Mouse (Mus musculus) kidney, postnatal 14 days (tissue): ENCODE results near the gene Arl3.

Experiments
- DNase-seq: peaks from one replicate; pipeline ENCODE4 v3.0.0; 2022; ENCODE audit warnings: mixed read lengths

Gene Arl3

GRCm38 (mm10) chr19:46532031-46532688, 40.8 kb downstream of the Arl3 start:
- peak; percentile 73 for DNase-seq

DNA sequence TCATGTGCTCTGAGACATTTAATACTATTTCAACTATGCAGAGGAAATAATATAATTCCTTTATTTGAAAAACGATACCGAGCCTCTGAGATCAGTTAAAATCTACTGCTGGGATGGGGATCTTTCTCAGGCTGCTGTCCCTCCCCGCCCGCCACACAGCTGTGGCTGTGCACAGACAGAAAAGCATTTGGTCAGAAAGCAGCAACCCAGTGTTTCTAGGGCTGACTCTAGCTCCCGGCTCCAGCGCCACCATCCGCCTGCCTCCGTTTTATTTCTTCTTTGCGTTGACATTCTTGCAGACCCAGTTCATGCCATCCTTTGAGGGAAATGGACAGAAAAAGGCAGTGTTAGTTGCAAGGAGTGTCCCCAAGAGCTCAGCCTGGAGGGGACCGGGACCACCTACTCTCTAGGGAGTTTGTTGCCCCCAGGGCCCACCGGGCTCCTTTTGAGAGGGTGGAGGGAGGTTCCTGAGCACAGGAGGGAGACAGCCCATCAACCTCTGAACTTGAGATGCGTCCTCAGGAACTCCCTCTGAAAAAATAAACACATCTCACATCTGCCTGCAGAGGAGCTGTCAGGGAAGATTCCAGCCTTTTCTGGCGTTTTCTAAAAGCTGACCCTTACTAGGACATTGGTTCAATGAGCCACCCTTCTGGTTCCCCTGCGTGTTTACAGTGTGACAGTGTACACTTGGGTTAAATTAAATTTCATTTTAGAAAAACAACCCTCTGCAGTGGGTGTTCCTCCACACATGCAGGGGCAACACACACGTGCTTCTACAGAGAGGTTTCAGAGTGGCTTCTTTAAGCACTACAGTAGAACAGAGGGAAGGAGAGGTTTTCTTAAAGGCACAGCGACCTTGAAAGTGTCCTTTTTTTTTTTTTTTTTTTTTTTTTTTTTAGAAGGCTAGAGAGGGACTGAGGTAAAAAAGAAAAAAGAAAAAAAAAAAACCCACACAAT, 41.6 kb downstream of the Arl3 start:
- no peak for DNase-seq

DNA sequence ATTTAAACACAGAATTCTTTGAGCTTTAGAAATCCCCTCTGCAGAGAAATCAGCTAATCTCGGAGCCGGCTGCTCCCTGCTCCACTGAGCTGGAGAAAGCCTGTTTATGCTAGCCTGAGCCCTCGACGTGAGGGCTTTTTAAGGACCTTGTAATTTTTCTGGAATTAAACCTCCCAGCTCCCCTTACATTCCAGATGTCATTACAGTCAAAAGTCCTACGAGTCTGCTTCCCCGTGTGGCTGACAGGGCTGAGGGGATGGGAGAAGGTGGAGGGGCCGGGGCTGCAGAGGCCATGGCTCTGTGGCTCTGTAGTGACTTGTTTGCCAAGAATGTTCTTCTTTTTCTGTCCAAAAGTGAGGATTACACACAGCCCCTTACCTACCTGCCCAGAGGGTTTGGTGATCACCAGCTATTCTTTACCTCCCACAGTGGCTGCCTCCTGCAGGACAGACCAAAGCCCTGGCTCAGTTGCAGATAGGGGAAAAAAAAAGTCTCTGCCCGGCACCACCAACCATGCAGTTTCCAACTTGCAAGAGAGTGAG, 42.5 kb downstream of the Arl3 start:
- peak; percentile 43 for DNase-seq

- DNase-seq: peak; percentile 19
These were observed 43.2 kb downstream of the Arl3 start for GRCm38 (mm10) chr19:46529601-46530448.

DNA sequence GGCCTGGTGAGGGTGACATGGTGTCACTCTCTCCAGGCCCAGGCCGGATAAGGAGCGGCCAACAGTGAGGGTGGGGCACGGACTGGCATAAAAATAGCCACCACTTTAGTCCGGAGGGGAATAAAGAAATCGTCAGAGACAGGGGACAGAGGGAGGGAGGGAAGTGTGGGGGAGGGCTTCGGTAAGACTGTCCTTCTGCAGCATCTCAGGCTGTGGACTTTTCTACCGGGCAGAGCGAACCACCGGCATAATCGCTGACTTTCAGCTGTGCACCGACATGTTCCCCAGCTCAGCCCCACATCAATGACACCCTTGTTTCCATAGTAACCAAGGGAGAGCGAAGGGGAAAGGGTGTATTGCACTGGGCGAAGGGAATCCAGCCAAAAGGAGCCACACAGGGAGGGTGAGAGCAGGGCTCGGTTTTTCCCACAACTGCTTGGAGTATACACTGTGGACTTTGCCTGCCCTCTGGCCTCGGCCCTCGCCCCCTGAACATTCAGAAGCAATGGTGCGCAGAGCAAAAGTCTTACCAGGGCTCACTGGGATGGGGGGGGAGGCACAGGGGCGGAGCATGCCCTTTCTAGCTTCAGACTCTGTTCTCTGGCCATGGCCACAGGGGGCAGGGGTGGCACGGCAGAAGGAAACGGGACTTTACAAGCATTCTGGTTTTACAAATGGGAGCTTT, 44.3 kb downstream of the Arl3 start:
- peak; percentile 92 for DNase-seq

- DNase-seq: peak; percentile 13
These were observed 45.1 kb downstream of the Arl3 start for GRCm38 (mm10) chr19:46527632-46528528.

- DNase-seq: peak; percentile 72
These were observed 47.0 kb downstream of the Arl3 start for GRCm38 (mm10) chr19:46525691-46526631.

DNA sequence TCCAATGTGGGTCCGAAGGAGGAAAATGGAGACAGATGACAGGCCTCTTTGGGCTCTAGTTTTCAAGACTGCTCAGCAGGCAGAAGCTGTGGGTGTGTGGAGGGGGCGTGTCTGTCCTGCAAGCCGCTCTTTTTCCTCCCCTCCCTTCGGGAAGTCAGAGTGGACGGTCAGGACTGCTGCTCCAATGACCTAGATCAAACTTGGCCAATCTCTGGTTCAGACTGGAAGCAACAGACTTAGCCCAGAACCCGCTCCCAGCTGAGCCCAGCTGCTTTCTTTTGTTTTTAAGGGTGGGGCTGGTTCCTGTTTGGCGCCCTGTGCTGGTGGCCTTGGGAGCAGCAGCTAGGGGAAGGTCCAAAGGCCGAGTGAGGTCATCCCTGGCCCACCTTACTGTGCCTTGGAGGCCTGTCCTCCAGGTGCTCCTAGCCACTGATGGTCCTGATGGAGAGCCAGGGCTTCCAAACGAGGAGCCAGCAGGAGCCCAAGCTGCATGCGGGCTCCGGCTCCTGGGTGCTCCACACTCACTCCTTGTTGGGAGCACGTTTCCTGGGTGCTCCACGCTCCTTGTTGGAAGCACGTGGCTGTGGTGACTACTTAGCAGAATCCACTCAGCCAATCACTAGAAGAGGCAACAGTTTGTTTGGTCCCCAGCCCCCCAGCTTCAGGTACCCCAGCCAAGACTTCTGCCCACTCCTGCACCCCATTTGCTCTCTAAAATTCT, 48.2 kb downstream of the Arl3 start:
- peak; percentile 91 for DNase-seq

GRCm38 (mm10) chr19:46524152-46524544, 48.9 kb downstream of the Arl3 start:
- no peak for DNase-seq

GRCm38 (mm10) chr19:46523480-46524151, 49.4 kb downstream of the Arl3 start:
- DNase-seq: peak; percentile 88

DNA sequence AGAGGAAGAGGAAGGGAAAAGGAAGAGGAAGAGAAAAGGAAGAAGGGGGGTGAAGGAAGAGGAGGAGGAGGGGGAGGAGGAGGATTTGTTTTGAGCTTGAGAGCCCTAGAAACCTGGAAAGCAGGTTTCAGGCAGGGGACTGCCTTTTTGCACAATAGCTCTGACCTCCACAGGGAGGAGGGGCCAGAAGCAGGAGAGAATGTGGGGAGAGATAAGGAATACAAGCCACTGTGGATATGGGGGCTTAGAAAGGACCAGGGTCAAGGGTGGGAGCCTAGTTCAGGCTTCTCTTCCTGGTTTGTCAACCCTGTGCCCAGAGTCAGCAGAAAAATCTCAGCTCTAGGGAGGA, 49.9 kb downstream of the Arl3 start:
- DNase-seq: no peak

GRCm38 (mm10) chr19:46522433-46523044, 50.5 kb downstream of the Arl3 start:
- DNase-seq: peak; percentile 37

- DNase-seq: no peak
These were observed 51.3 kb downstream of the Arl3 start for GRCm38 (mm10) chr19:46521698-46522097.

GRCm38 (mm10) chr19:46518828-46519621, 54.0 kb downstream of the Arl3 start:
- peak; percentile 41 for DNase-seq

- peak; percentile 75 for DNase-seq
These were observed 54.6 kb downstream of the Arl3 start for GRCm38 (mm10) chr19:46518352-46518787.

- DNase-seq: peak; percentile 39
These were observed 55.3 kb downstream of the Arl3 start for GRCm38 (mm10) chr19:46517529-46518351.
